Mouse (Mus musculus): Measurements from ENCODE around the gene Btrc. TPM values are rescaled to one million over a fixed set of nuclear protein-coding genes. Genes with fewer than 3 reads are reported as not detected.

The Btrc gene
- total and polyA plus RNA-seq, 3 experiments: 14.2 to 30.3 TPM; not detected in 1

DNA sequence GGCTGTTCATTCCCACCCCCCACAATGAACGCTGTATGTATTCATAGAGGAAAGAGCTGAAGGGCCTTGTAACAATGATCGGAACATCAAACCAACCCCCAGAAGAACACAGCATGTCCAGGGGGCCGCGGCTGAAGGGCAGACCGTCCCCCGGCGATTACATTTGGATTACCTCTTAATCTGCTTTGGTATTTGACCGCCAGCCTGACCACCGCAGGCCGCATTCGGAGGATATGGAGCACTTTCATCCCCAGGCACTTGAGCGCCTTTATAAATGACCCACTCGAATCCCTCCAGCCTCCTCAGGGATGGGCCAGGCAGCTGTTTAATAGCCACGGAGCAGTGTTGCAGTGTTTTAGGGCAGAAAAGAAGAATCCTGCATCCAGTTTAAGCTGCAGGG lies 203.8 kb downstream of the Btrc start:
- no peaks in the 10 kb centered on the region for H3K9me3 ChIP-seq (replicated peaks; ENCODE audit: insufficient read depth, low read length)
- no peak overlapping the region for H3K27ac ChIP-seq (ENCODE audit: control insufficient read depth, low read depth, low read length)
- H3K79me2 ChIP-seq (ENCODE audit: control insufficient read depth, insufficient read depth, low read length, poor library complexity): no peaks in the 10 kb centered on the region
- DNase-seq (ENCODE audit: low read depth, low spot score): no peak
- H3K4me1 ChIP-seq (ENCODE audit: control insufficient read depth in 1 of 2, insufficient read depth in 2 of 2, low read length in 2 of 2): peaks cover 0 to 10% of the 10 kb centered on the region in 2 experiments; a peak in 2 of 4 replicates
- no peak overlapping the region for H3K4me3 ChIP-seq (ENCODE audit: control insufficient read depth in 1 of 2, insufficient read depth in 1 of 2, low read depth in 2 of 2, low read length in 2 of 2)
- no peak overlapping the region for H3K9ac ChIP-seq (ENCODE audit: control insufficient read depth, low read depth, low read length, poor library complexity, severe bottlenecking)
- no peaks in the 10 kb centered on the region for H3K36me3 ChIP-seq (ENCODE audit: control insufficient read depth in 1 of 2, insufficient read depth in 2 of 2, low read length in 2 of 2)
- H3K27me3 ChIP-seq (ENCODE audit: control insufficient read depth in 1 of 2, insufficient read depth in 2 of 2, low read length in 2 of 2): no peaks in the 10 kb centered on the region
- TF ChIP-seq TAL1 (IDR thresholded peaks at IDR 0.05; ENCODE audit: low read length): no peak
- TF ChIP-seq ELF1 (IDR thresholded peaks at IDR 0.05; ENCODE audit: low read depth, low read length): no peak
- TF ChIP-seq MYB (IDR thresholded peaks at IDR 0.05; ENCODE audit: low read depth, low read length): no peak
- no peak for TF ChIP-seq NELFE (IDR thresholded peaks at IDR 0.05; ENCODE audit: low read depth, low read length)
- TF ChIP-seq ZC3H11A (IDR thresholded peaks at IDR 0.05; ENCODE audit: low read depth, low read length): no peak

DNA sequence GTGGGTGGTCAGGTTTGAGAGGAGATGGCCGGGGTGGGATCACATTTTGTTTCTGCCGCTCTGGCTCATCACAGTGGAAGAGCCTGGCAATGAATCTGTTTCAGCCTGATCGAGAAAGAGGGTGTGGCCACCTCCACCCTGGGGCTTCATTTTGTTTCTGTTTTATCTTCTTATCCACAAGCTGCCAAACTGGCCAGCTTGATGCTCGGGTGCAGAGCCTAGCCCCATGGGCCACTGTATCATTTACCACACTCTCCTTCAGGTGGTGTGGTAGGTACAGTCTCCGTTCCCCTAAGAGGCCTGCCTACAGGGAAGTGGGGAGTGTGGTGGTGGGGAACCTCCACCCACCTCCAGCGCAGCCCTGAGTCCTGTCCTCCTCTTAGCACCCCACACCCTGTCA lies 209.5 kb downstream of the Btrc start:
- H3K9ac ChIP-seq (ENCODE audit: control insufficient read depth, low read depth, low read length, poor library complexity, severe bottlenecking): no peak overlapping the region
- peaks cover 0 to 20% of the 10 kb centered on the region in 2 experiments; a peak in 2 of 4 replicates for H3K36me3 ChIP-seq (ENCODE audit: control insufficient read depth in 1 of 2, insufficient read depth in 2 of 2, low read length in 2 of 2)
- H3K9me3 ChIP-seq (replicated peaks; ENCODE audit: insufficient read depth, low read length): no peaks in the 10 kb centered on the region
- H3K27ac ChIP-seq (ENCODE audit: control insufficient read depth, low read depth, low read length): no peak overlapping the region
- no peaks in the 10 kb centered on the region for H3K27me3 ChIP-seq (ENCODE audit: control insufficient read depth in 1 of 2, insufficient read depth in 2 of 2, low read length in 2 of 2)
- DNase-seq (ENCODE audit: low read depth, low spot score): peak; percentile 33
- peaks cover 0 to 23% of the 10 kb centered on the region in 2 experiments for H3K4me1 ChIP-seq (ENCODE audit: control insufficient read depth in 1 of 2, insufficient read depth in 2 of 2, low read length in 2 of 2)
- TF ChIP-seq USF2 (IDR thresholded peaks at IDR 0.05; ENCODE audit: borderline replicate concordance in 1 of 2, insufficient read depth in 1 of 2, low read depth in 1 of 2, low read length in 2 of 2): no peak
- no peak for TF ChIP-seq ZC3H11A (IDR thresholded peaks at IDR 0.05; ENCODE audit: low read depth, low read length)
- TF ChIP-seq NELFE (IDR thresholded peaks at IDR 0.05; ENCODE audit: low read depth, low read length): no peak
- no peak for TF ChIP-seq ELF1 (IDR thresholded peaks at IDR 0.05; ENCODE audit: low read depth, low read length)
- no peak for TF ChIP-seq POLR2A (IDR thresholded peaks at IDR 0.05; ENCODE audit: control insufficient read depth in 1 of 2, insufficient read depth in 1 of 2, low read depth in 1 of 2, low read length in 2 of 2, poor library complexity in 1 of 2)
- no peak for TF ChIP-seq SIN3A (IDR thresholded peaks at IDR 0.05; ENCODE audit: low read length)
- TF ChIP-seq BHLHE40 (IDR thresholded peaks at IDR 0.05; ENCODE audit: borderline replicate concordance, low read depth, low read length): no peak
- no peak for TF ChIP-seq GATA1 (IDR thresholded peaks at IDR 0.05; ENCODE audit: low read depth, low read length)
- TF ChIP-seq TAL1 (IDR thresholded peaks at IDR 0.05; ENCODE audit: low read length): no peak
- TF ChIP-seq E2F4 (IDR thresholded peaks at IDR 0.05; ENCODE audit: borderline replicate concordance, low read depth, low read length): no peak
- TF ChIP-seq TCF12 (IDR thresholded peaks at IDR 0.05; ENCODE audit: low read depth, low read length): no peak
- TF ChIP-seq MXI1 (IDR thresholded peaks at IDR 0.05; ENCODE audit: low read depth, low read length): no peak
- no peak overlapping the region for H3K4me3 ChIP-seq (ENCODE audit: control insufficient read depth in 1 of 2, insufficient read depth in 1 of 2, low read depth in 2 of 2, low read length in 2 of 2)
- no peaks in the 10 kb centered on the region for H3K79me2 ChIP-seq (ENCODE audit: control insufficient read depth, insufficient read depth, low read length, poor library complexity)

- no peaks in the 10 kb centered on the region for H3K79me2 ChIP-seq (ENCODE audit: control insufficient read depth, insufficient read depth, low read length, poor library complexity)
- peaks cover 0 to 23% of the 10 kb centered on the region in 2 experiments for H3K4me1 ChIP-seq (ENCODE audit: control insufficient read depth in 1 of 2, insufficient read depth in 2 of 2, low read length in 2 of 2)
- no peak overlapping the region for H3K9ac ChIP-seq (ENCODE audit: control insufficient read depth, low read depth, low read length, poor library complexity, severe bottlenecking)
- no peak overlapping the region for H3K4me3 ChIP-seq (ENCODE audit: control insufficient read depth in 1 of 2, insufficient read depth in 1 of 2, low read depth in 2 of 2, low read length in 2 of 2)
- DNase-seq (ENCODE audit: low read depth, low spot score): peak; percentile 89
- no peaks in the 10 kb centered on the region for H3K27me3 ChIP-seq (ENCODE audit: control insufficient read depth in 1 of 2, insufficient read depth in 2 of 2, low read length in 2 of 2)
- H3K9me3 ChIP-seq (replicated peaks; ENCODE audit: insufficient read depth, low read length): no peaks in the 10 kb centered on the region
- peaks cover 0 to 20% of the 10 kb centered on the region in 2 experiments; a peak in 2 of 4 replicates for H3K36me3 ChIP-seq (ENCODE audit: control insufficient read depth in 1 of 2, insufficient read depth in 2 of 2, low read length in 2 of 2)
- H3K27ac ChIP-seq (ENCODE audit: control insufficient read depth, low read depth, low read length): no peak overlapping the region
- TF ChIP-seq TAL1 (IDR thresholded peaks at IDR 0.05; ENCODE audit: low read length) (no peak), RCOR1 (IDR thresholded peaks at IDR 0.05; ENCODE audit: low read depth, low read length) (peak; percentile 30; the same call in 1 of the 2 replicates), MXI1 (IDR thresholded peaks at IDR 0.05; ENCODE audit: low read depth, low read length) (no peak), GATA1 (IDR thresholded peaks at IDR 0.05; ENCODE audit: low read depth, low read length) (no peak), HCFC1 (IDR thresholded peaks at IDR 0.05; ENCODE audit: low read depth, low read length) (peak; percentile 33; the same call in 1 of the 2 replicates), CHD1 (IDR thresholded peaks at IDR 0.05; ENCODE audit: low read depth, low read length) (no peak), CTCF (IDR thresholded peaks at IDR 0.05 in 2 of 3, conservative IDR thresholded peaks at IDR 0.05 in 1 of 3; ENCODE audit: control insufficient read depth in 1 of 3, insufficient read depth in 1 of 3, low read depth in 2 of 3, low read length in 3 of 3, poor library complexity in 1 of 3, severe bottlenecking in 1 of 3) (peak; percentile 91 to 95 (median 94)), NELFE (IDR thresholded peaks at IDR 0.05; ENCODE audit: low read depth, low read length) (no peak), POLR2AphosphoS2 (IDR thresholded peaks at IDR 0.05; ENCODE audit: low read length) (no peak), TCF12 (IDR thresholded peaks at IDR 0.05; ENCODE audit: low read depth, low read length) (no peak), SIN3A (IDR thresholded peaks at IDR 0.05; ENCODE audit: low read length) (peak; percentile 49; the same call in 1 of the 2 replicates), USF1 (IDR thresholded peaks at IDR 0.05; ENCODE audit: low read depth, low read length) (no peak), ZC3H11A (IDR thresholded peaks at IDR 0.05; ENCODE audit: low read depth, low read length) (peak; percentile 74), POLR2AphosphoS5 (IDR thresholded peaks at IDR 0.05; ENCODE audit: borderline replicate concordance, low read depth, low read length) (no peak), KAT2A (conservative IDR thresholded peaks at IDR 0.05; ENCODE audit: low read depth, low read length) (no peak), MAFK (IDR thresholded peaks at IDR 0.05; ENCODE audit: borderline replicate concordance, low read depth, low read length) (no peak), ETS1 (IDR thresholded peaks at IDR 0.05; ENCODE audit: low read depth, low read length) (no peak), MYC (IDR thresholded peaks at IDR 0.05; ENCODE audit: low read depth, low read length) (0 out of 2 replicates have a peak, but pooled peaks have one; percentile 43)
Measured at GRCm38 (mm10) chr19:45573861-45574267, 210.3 kb downstream of the Btrc start.
